Mouse (Mus musculus) c-Kit-positive CD71-positive TER-119-positive erythroid progenitor cells, embryonic 14.5 days (primary cell): ENCODE data around the gene Pik3r6.
A peak's percentile ranks its signal among the peaks of the same experiment; 100 is the strongest.

ENCODE experiments used
- DNase-seq: peaks from one replicate; pipeline ENCODE4 v3.0.0-alpha.2; 2013; ENCODE audit warnings: low spot score

The Pik3r6 gene

DNA sequence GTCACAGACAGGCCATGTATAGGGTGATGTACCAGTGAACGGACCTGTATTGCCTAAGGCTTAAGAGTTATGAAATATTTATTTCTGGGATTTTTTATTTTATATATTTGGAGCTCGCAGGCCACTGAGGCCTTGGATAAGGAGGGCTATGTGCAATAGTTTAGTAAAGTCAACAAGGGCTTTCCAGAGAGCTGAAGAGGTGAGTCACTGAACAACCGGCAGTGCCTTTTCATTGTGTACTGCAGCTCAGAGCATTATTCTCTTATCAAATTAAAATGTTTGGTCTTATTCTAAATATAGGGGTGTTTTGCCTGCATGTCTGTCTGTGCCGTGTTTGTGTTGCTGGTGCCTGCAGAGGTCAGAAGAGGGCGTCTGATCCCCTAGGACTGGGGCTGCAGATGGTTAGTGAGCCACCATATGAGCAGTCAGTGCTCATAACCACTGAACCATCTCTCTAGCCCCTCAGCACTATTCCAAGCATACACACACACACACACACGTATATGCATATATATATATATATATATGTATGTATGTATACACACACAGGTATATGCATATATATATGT is 14.5 kb upstream of the Pik3r6 start:
- DNase-seq = no peak

DNA sequence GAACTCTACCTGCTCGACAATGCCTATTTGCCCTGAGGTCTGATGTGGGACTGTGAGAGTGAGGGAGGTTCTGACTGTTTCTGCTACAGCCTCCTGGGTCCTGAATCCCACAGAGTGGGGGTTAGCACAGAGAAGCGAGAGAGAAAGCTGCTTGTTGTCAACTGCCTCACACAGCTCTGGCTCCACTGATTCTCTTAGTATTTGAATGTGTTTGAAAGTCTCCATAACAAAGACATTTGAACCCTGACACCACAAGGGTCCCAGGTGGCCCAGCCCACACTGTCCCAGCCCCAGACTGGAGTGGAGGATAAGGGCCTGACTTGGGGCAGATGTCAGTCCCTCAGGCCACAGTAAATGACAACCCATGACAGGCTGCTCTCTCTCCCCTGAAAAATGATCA is 13.6 kb upstream of the Pik3r6 start:
- DNase-seq = no peak

DNA sequence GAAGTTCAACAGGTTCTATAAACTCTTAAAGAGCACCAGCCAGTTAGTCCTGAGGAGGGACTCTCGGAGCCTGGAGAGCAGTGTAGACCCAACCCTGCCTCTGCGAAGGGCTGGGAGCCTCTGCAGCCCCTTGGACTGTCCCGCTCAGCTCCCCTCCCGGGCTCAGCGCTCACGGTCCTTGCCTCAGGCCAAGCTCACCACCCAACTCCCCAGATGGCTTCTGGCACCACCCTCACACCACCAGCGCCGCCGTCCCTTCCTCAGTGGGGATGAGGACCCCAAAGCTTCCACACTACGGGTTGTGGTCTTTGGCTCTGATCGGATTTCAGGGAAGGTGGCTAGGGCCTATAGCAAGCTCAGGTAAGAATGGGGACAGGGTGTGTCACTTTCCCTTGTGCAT is 10.2 kb upstream of the Pik3r6 start:
- DNase-seq = no peak

DNA sequence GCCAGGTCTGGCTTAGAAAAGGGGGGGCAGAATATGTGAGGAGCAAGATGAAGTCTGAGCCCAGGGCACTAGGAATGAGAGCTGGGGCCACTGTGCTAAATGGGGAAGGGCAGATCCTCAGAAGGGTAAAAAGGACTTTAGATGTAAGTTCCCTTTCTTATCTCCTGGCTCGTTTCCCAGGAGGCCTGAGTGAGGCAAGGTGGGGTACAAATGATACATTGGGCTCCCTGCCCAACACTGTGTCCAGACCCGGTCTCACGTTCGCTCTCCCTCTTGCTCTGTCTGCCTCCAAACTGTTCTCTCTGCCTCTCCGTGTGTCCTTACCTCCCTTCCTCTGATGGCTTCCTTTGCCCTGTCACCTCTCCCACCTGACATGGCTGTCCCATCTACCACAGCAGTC is 9.1 kb upstream of the Pik3r6 start:
- no peak for DNase-seq

DNA sequence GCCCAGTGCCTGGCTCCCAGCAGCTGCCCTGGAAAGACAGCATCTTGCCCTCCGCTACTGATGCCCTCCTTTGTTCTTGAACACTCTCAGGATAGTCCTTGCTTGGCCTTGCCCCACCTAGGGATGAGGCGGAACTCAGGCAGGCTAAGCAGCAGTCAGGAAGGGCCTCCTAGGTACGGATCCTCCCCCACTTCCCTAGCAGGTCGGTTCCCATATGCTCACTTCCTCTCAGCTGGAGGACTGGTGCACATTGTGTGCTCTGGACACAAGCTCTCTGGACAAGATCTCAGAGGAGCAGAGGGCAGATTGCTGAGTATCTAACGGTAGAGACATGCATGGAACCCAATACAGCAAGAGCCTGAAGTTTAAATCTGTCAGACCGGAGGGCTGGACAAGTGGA is 5.7 kb upstream of the Pik3r6 start:
- DNase-seq = no peak

DNA sequence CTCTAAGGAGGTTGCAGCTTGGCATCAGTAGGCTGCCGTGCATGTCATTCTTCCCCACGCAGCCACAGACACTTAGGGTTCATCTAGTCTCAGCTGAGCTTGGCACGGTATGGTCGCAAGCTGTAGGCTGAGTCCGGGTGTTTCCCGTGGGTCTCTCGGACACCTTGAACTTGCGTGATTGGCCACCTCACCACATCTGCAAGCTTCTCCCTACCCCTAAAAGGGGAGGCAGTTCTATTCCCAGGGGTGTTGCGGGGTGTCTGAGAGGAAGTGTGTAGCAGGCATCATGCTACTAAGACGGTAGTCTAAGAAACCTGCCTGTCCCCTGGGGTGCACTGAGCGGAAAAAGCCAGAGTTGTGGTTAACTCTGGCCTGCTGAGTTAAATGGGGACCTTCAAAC is 4.3 kb upstream of the Pik3r6 start:
- DNase-seq = no peak

DNA sequence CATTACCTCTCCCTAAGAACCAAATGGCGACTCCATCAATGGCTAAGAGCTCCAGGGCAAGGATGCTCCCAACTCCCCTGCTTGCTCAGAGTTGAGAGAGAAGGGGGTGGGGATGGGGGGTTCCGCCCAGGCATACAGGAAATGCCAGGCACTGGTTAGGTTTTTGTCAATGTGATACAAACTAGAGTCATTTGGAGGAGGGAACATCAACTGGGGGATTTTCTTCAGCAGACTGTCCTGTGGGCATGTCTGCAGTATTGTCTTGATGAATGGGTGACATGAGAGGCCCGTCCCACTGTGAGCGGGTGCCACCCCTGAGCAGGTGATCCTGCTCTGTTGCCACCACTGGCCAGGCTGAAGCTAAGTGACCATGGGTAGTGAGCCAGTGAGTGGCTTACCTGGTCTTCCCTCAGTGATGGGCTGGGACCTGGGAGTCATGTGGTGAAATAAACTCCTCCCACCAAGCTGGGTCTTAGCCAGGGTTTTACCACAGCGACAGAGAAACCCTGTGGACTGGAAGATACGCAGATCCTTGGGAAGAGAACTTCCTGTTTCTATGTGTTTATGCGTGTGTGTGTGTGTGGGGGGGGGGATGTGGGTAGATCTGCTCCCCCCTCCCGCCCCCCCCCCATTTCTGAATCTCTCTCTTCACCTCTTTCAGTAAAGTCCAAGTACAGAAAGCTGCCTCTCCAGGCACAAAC is 3.7 kb upstream of the Pik3r6 start:
- no peak for DNase-seq

DNA sequence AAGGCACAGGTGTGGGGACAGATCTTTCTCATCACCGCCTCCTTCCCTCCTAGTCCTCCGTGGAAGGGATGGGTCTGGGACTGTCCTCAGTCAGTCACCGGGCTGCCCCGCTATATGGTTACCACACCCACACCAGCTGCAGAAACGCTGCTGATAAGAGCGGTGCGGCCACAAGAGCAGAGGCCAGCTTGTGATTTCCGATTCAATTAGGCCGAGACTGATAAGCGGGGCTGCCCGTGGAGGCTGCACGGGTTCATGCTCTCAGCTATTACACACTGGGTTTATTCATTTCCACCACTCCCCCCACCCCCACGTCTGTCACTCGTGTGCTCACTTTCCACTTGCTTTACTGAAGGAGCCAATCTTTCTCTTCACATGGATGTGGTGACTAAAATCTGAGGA is 1.9 kb upstream of the Pik3r6 start:
- DNase-seq = peak; percentile 29

DNA sequence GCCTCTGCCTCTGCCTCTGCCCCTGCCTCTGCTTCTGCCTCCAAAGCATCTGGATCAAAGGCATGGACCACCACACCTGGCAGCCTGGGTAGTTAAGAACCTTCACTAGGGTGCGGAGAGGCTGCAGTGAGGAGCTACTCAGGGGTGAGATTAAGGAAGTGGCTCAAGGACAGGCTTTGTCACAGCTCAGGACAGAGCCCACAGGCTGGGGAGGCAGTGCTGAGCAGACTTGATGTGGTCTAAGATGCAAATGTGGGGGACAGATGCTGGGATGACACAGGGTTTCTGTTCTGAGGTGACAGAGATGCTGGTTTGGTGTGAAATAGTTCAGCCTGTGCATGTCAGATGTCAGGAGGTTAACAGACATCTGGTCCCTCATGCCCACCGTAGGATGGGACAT is 411 bp upstream of the Pik3r6 start:
- no peak for DNase-seq

DNA sequence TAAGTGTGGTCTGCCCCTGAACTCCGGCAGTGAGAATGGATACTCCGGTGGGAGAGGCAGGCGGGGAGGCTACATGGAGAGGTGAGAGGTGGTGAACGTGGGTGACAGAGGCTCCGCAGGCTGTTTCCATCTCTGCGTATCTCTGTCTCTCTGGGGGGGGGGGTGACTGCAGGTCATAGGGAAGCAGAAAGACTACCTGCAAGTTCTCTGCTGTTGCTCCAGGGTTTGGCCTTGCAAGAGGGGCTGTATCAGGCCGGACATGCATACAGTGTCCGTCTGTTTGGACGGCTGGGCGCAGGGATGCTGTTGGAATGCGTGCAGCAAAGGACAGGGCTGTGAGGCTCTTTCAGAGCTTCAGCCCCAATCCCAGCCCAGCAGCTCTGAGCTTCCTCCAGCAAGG is 2.1 kb downstream of the Pik3r6 start:
- DNase-seq = no peak

DNA sequence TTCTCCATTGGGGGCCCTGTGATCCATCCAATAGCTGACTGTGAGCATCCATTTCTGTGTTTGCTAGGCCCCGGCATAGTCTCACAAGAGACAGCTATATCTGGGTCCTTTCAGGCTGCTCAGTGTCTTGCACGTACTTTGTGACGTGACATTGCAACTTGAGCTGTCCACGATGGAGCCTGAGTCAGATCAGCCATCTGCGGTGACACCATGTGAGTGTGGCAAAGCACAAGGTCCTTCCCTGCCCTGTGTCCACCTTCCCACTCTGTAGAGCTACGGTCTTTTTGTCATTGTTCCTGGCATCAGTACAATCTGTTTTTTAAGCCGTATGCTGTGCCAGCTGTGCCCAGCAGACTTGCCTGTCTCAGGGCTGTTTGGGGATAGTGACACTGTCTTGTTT is 4.4 kb downstream of the Pik3r6 start:
- no peak for DNase-seq

DNA sequence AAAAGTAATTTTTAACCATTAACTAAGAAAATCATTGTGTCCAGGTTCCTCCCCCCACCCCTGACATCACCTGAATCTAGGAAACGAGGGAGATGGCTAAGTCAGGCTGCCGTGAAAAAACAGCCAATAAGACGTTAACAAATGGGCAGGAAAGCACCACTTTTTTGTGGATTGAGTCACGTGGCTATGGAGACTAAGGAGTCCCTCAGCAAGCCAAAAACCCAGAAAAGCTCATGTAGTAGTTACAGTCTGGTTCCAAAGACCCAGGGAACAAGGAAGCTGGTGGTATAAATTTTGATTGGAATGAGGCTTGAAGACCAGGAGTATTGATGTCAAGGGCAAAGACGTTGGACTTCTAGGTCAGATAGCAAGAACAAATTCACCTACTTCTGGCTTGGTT is 5.8 kb downstream of the Pik3r6 start:
- no peak for DNase-seq

DNA sequence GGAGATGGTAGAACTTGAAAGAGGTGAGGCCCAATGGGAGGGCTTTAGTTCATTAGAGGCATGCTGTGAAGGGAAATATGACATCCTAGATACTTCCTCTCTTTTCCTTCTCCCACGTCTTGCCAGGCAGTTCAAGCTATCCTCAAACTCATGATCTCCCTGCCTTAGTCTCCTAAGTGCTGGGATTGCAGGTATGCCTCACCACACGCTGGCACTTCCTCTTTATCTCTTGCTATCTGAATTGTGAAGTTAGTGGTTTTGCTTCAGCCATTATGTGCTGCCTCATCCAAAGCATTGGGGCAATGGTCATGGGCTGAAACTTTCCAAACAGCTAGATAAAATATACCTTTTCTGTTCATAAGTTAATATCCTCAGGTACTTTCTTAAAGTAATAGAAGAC is 6.4 kb downstream of the Pik3r6 start:
- DNase-seq = no peak

DNA sequence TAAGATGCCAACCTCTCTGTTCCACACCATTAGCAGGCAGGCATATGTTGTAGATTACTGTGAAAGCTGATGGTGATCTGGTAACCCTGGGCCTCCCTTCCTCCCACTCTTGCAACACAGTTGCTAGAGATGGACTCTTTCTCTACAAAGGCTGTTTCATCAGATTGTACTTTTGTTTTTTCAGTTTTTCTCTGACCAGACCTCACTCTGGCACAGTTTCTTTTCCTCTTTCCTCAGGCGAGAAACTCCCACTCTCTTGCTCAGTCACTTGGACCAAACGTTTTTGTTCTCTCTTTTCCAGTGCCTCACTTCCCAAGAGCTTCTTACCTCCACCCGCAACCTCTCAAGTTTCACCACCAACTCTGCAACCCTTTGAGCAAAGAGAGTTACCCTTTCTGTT is 11.2 kb downstream of the Pik3r6 start:
- no peak for DNase-seq

DNA sequence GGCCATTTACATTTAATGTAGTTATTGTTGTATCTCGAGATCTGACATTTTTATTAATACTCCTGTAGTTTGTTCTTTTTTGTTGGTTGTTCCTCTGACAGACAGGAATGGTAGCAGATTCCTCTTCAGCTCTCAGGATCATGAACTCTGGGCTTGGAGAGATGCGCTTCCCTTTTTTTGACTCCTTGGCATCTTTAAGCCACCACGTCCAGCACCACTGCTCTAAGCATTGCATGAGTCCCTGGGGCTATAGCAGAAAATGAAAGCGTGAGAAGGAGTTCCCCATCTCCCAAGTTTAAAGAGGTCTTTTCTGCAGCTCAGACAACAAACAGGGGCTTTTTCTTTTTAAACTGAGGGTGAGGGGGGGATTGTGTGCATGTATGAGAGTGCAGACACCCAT is 16.5 kb downstream of the Pik3r6 start:
- no peak for DNase-seq

DNA sequence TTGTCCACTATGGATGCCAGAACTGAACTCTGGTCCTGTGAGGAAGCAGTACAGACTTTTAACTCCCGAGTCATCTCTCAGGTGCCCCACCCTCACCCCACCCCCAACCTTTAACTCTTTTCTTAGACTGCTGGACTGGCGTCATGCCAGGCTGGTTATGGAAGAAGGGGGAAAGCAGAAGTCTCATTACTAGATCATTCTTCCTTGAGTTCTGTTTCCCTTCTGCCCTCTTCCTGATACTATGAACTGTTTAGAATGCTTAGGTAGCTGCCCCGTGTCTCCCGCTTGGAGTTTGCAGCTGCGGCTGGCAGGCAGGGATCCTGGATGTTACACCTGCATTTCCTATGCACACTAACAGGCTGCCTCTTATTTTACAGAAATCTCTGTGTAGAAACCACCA is 17.0 kb downstream of the Pik3r6 start:
- DNase-seq = no peak

DNA sequence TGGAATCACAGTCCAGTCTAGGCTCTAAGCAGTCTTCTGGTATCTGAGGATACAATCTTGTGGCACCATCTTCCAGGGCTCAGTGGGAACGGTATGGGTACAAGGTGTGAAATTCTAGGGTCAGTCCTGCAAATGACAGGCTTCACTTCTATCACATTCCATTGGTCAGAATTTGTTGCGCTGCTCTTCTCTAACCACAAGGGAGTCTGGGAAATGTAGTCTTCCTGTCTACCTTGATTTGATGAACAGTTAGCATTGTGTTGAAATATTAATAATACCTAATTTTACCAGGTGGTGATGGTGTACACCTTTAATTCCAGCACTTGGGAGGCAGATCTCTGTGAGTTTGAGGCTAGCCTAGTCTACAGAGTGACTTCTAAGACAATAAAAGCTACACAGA is 17.6 kb downstream of the Pik3r6 start:
- DNase-seq = no peak

DNA sequence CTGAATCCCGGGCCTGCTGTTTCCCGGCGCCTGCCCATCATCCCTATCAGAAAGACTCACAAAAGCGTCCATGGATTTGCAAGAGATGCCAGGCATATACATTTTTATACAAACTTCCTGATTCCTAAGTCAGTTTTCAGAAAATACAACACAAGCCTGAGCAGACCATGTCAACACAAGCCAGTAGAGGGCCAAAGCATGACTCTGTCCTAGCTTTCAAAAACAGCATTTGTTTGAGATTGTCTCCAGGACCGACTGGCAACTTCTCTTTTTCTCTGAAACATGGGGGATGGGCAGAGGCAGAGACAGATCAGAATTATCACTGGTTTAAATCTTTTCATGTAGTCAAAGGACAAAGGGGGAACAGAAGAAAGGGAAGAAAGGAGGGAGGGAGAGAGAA is 18.5 kb downstream of the Pik3r6 start:
- DNase-seq = no peak

DNA sequence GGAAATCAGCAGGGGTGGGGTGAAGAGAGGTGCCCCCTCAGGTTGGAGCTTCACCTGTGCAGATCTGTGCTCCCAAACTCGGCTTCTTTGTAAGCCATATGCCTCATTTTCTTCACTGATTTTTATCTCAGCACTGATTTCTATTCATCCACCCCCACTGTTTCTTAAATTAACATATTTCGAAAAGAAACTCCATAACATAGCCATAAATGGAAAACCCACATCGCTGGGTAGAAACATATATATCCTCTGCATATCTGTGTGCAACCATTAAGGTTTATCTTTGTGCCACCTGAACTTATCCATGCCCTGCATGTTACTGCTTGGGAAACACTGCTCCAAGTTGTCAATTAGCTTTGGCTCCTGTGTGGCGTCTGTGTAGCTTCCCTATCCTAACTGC is 23.6 kb downstream of the Pik3r6 start:
- no peak for DNase-seq

DNA sequence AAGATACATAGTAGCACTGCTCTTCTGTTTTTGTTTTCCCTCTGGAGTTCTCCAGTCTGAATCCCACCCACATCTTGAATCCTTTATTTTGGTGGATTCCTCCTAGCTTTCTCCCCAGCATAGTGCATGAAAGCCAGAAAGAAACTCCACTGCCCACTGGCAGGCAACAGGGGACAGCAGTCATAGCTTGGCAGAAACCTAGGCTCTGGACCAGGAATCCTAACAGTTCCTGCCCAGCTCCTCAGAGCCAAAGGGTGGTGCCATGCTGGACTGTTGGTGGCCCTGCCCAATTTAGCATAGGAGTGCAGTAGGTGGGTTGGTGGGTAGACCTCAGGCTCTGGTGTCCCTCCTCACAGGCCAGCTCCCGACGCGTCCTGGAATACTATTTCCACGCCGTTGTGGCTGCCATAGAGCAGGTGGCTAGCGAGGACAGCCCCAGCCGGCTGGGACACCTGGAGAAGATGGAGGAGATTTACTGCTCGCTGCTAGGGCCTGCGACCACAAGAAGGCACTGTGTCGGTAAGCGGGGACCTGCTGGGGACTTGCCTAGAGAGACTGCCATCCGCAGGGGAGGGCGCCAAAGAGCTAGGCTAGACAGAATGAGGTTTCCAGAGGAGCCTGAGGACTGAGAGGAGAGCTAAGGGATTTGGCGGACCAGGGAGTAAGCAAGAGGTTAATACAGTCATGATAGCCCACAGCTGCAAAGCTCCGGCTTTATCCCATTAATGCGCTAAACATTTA is 28.4 kb downstream of the Pik3r6 start:
- no peak for DNase-seq

DNA sequence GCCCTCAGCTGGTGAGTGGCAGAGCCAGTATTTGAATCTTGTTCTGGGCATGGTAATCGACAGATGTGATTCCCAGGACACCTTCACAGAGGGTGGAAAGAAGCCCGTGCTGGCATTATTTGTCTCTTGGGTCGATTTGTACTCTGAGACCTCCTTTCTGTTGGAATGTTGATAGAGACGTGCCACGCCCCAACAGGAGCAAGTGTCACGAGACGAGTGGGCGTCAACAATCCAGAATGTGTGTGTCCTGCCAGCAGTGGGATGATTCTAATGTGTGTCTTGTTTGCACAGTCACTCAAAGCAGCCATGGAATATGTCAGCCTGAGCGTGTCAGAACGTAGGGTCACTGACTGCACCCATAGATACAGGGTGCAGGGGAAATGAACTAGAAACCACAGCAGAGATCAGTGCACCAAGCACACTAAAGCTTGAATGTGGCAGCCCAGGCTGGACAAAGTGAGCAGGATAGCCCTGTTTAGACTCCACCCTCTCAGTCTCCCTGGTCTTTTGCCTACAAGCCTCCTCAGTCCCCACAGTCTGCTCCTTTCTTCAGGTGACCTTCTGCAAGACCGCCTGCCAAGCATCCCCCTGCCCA is 29.2 kb downstream of the Pik3r6 start:
- DNase-seq = no peak

DNA sequence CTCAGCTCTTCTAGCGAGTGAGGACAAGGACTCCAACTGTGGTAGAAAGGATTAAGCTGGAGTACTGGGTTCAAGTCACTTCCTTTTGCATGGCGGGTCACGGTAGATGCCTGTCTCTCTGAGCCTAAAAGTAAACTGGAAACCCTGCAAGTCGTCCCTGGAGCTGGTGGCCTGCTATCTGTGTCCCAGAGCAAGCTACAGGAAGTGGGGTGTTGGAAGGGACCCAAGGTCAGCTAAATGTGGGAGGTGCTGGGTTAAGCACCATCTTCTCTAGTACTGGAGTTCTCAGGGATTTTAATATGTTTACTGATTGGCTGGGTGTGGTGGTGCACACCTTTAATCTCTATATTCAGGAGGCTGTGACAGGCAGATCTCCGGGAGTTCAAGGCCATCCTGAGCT is 30.0 kb downstream of the Pik3r6 start:
- DNase-seq = no peak

DNA sequence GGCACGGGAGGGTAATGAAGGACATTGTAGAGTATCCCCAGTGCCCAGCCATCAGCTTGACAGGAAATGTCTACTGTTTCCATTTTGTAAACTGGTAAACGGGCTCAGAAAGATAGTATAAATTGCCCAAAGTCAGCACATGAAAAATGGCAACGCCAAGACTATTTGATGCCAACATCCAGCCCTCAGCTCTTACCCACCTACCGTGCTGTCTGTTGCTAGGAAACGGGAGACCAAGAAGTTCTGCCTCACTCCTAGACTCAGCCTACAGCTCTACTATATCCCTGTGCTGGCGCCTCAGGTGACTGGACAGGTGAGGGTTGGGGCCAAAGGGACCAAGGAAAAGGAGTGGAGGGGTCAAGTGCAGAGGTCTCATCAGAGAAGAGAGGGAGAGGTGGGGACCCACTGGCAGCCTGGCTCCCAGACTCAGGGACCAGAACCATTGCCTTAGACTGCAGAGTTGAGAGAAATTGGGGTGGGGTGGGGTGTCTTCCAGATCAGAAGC is 31.2 kb downstream of the Pik3r6 start:
- DNase-seq = no peak
